Mouse (Mus musculus) liver, embryonic 13.5 days (tissue): Measurements from ENCODE around the gene Bmpr1b. TPM values are rescaled to one million over a fixed set of nuclear protein-coding genes. Genes with fewer than 3 reads are reported as not detected.

ENCODE experiments used
- ATAC-seq: fragments of 200-750 bp; cut with Nextera tagmentation; 2 replicates; pipeline ENCODE4 v1.8.0; 2017; ENCODE audit warnings: low read depth, mild to moderate bottlenecking, moderate number of reproducible peaks, moderate library complexity
- DNase-seq: peaks from one replicate; pipeline ENCODE4 v3.0.0; 2022
- H3K27ac ChIP-seq: fragments of 300-500 bp; sonication (generic); 2 replicates; pipeline ENCODE4 v1.5.1; 2015; ENCODE audit warnings: moderate library complexity, mild to moderate bottlenecking, inconsistent platforms
- H3K27me3 ChIP-seq: fragments of 300-500 bp; sonication (generic); 2 replicates; pipeline ENCODE4 v1.6.1; 2015; ENCODE audit warnings: mild to moderate bottlenecking, inconsistent platforms
- H3K36me3 ChIP-seq: fragments of 300-500 bp; sonication (generic); 2 replicates; pipeline ENCODE4 v1.6.1; 2015; ENCODE audit warnings: mild to moderate bottlenecking, inconsistent platforms
- H3K4me1 ChIP-seq: fragments of 300-500 bp; sonication (generic); replicated peaks from 2 replicates; pipeline ENCODE4 v1.6.1; 2015; ENCODE audit warnings: inconsistent platforms
- H3K4me2 ChIP-seq: fragments of 300-500 bp; sonication (generic); 2 replicates; pipeline ENCODE4 v1.6.1; 2015; ENCODE audit warnings: inconsistent platforms, mild to moderate bottlenecking, moderate library complexity
- H3K4me3 ChIP-seq: fragments of 300-500 bp; sonication (generic); replicated peaks from 2 replicates; pipeline ENCODE4 v1.5.1; 2015; ENCODE audit warnings: mild to moderate bottlenecking, inconsistent platforms
- H3K9ac ChIP-seq: fragments of 300-500 bp; sonication (generic); 2 replicates; pipeline ENCODE4 v1.6.1; 2015; ENCODE audit warnings: mild to moderate bottlenecking, inconsistent platforms
- H3K9me3 ChIP-seq: fragments of 300-500 bp; sonication (generic); replicated peaks from 2 replicates; pipeline ENCODE4 v1.6.1; 2016; ENCODE audit warnings: inconsistent platforms
- WGBS: fragments of 180-500 bp; shearing (Covaris S2); methylation state at CpG from one replicate; pipeline ENCODE4 v1.1.7; 2015; ENCODE audit not compliant: insufficient replicate concordance; 5-methylcytosine and 5-hydroxymethylcytosine counted together
- polyA plus RNA-seq: library from polyadenylated mRNA; unstranded; fragments of >200 nt; fragmentation: Nextera tagmentation; extraction: Ambion mirVana; gene quantifications from 2 replicates; pipeline ENCODE4 v1.2.1, GENCODE M21; 2015

Bmpr1b gene
- polyA plus RNA-seq, 1 experiment from 2014 or later = 0.18 TPM

- DNase-seq = no peak
- Histone ChIP-seq H3K36me3 (no peaks in the 10 kb centered on the region), H3K4me1 (no peaks in the 10 kb centered on the region), H3K4me3 (no peak overlapping the region), H3K27ac (no peak overlapping the region), H3K9ac (no peak overlapping the region), H3K27me3 (peaks cover 19% of the 10 kb centered on the region), H3K4me2 (no peak overlapping the region), H3K9me3 (no peaks in the 10 kb centered on the region)
- WGBS = 24% methylated on average over 9 of the region's 9 CpGs
- no peak for ATAC-seq
These were observed 4.2 kb downstream of the Bmpr1b start for GRCm38 (mm10) chr3:142164981-142165380.

DNA sequence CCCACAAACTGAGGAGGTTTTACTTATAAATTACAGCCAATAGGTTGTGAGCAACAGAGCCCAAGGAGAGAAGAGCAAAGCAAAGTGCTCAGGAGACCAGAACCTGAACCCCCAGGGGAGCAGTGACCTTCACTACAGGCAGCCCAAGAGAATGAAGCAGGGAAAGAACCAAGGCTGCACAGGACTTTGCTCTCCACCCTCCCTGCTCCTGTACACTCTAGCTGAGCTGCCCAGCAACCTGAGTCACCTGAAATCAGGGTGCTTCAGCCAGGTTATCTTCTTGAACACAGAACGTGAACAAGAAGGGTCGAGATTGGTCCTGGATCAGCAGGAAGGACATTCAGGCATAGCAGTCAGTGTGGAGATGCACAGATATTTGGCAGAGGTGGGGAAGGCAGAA lies 5.3 kb downstream of the Bmpr1b start:
- DNase-seq (no peak), ATAC-seq (no peak)
- Histone ChIP-seq H3K36me3 (no peaks in the 10 kb centered on the region), H3K27ac (no peak overlapping the region), H3K9me3 (no peaks in the 10 kb centered on the region), H3K4me3 (no peak overlapping the region), H3K4me2 (no peak overlapping the region), H3K9ac (no peak overlapping the region), H3K4me1 (no peaks in the 10 kb centered on the region), H3K27me3 (peaks cover 8% of the 10 kb centered on the region)
- WGBS = 42% methylated on average over 2 of the region's 2 CpGs

GRCm38 (mm10) chr3:142161405-142161804 lies 7.8 kb downstream of the Bmpr1b start:
- Histone ChIP-seq H3K27ac (no peak overlapping the region), H3K4me2 (no peak overlapping the region), H3K9ac (no peak overlapping the region), H3K4me1 (no peaks in the 10 kb centered on the region), H3K27me3 (no peaks in the 10 kb centered on the region), H3K36me3 (no peaks in the 10 kb centered on the region), H3K9me3 (no peaks in the 10 kb centered on the region), H3K4me3 (no peak overlapping the region)
- DNase-seq = no peak
- ATAC-seq = no peak
- 70% methylated on average over 3 of the region's 3 CpGs for WGBS

- DNase-seq (no peak), ATAC-seq (no peak)
- H3K4me1 ChIP-seq = no peaks in the 10 kb centered on the region
- H3K9ac ChIP-seq = no peak overlapping the region
- no peak overlapping the region for H3K27ac ChIP-seq
- WGBS = 69% methylated on average over 5 of the region's 5 CpGs
- no peak overlapping the region for H3K4me2 ChIP-seq
- H3K36me3 ChIP-seq = no peaks in the 10 kb centered on the region
- H3K9me3 ChIP-seq = no peaks in the 10 kb centered on the region
- no peak overlapping the region for H3K4me3 ChIP-seq
- no peaks in the 10 kb centered on the region for H3K27me3 ChIP-seq
These were observed 17.2 kb downstream of the Bmpr1b start for GRCm38 (mm10) chr3:142151980-142152379.

DNA sequence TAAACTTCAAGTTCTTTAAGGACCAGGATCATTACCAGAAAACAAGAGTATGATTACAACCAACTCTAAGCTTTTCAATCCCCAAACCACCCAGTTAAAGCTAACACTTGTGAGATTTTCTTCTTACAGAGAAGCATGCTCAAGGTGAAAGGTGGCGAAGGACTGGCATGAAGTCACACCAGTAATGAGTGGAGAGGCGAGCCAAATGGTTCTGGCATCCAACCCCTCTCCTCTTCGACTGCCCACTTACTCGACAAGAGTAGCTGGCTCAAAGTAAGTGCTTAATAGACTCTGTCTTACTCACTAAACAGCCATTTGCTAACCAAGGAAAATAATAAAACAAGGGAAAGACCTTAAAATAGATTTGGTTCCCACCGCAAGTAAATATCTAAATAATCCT lies 30.4 kb downstream of the Bmpr1b start:
- Histone ChIP-seq H3K9ac (no peak overlapping the region), H3K4me3 (no peak overlapping the region), H3K9me3 (peaks cover 4% of the 10 kb centered on the region; the same call in 1 of the 2 replicates), H3K27me3 (no peaks in the 10 kb centered on the region), H3K36me3 (no peaks in the 10 kb centered on the region), H3K4me1 (no peaks in the 10 kb centered on the region), H3K4me2 (no peak overlapping the region), H3K27ac (no peak overlapping the region)
- DNase-seq (no peak), ATAC-seq (no peak)
- WGBS = 64% methylated on average over 5 of the region's 5 CpGs

DNA sequence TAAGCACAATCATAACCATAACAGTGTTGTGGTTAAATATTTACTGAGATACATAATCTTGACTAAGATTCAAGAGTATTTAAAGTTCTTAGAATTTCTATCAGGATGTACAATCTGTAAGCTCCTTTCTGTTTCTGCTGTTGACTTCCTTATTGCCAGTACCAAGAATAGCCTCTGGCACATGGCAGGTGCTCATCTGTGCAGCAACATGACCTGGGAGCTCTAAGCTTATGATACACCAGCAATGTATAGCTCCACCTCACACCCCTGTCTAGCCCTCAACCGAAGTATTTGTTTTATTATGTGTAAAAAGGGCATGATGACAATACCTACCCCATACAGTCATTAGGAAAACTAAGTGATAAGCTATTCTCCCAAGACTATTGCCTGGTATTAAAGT lies 42.8 kb downstream of the Bmpr1b start:
- 49% methylated on average over 1 of the region's 1 CpGs for WGBS
- Histone ChIP-seq H3K4me2 (no peak overlapping the region), H3K9ac (no peak overlapping the region), H3K4me3 (no peak overlapping the region), H3K27me3 (no peaks in the 10 kb centered on the region), H3K36me3 (no peaks in the 10 kb centered on the region), H3K4me1 (no peaks in the 10 kb centered on the region), H3K27ac (no peak overlapping the region), H3K9me3 (no peaks in the 10 kb centered on the region)
- ATAC-seq = no peak
- no peak for DNase-seq

- Histone ChIP-seq H3K4me3 (no peak overlapping the region), H3K4me1 (no peaks in the 10 kb centered on the region), H3K36me3 (no peaks in the 10 kb centered on the region), H3K27ac (no peak overlapping the region), H3K9ac (no peak overlapping the region), H3K9me3 (no peaks in the 10 kb centered on the region), H3K27me3 (no peaks in the 10 kb centered on the region), H3K4me2 (no peak overlapping the region)
- DNase-seq (no peak), ATAC-seq (no peak)
- WGBS = 63% methylated on average over 2 of the region's 2 CpGs
These were observed 43.7 kb downstream of the Bmpr1b start for GRCm38 (mm10) chr3:142125556-142125955.

DNA sequence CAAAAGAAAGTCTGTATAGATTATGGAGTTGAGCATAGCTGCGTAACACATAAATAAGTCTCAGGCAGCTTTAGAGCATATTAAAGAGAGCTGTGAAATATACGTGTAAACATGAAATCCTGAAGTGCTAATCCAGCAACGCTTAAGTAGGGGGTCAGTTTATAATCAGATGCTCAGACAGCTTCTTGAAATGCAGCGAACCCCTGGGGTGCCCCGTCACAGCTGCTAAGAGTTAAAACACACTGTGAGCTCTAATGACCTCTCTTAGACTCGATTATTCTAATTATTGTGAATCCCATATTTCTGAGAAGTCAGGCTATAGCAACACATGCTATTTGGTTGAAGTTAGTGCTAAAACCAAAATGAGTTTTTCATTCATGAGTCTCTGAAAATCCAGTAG lies 45.0 kb downstream of the Bmpr1b start:
- WGBS = 48% methylated on average over 6 of the region's 6 CpGs
- Histone ChIP-seq H3K27ac (no peak overlapping the region), H3K9ac (no peak overlapping the region), H3K4me3 (no peak overlapping the region), H3K9me3 (no peaks in the 10 kb centered on the region), H3K36me3 (no peaks in the 10 kb centered on the region), H3K4me1 (no peaks in the 10 kb centered on the region), H3K27me3 (no peaks in the 10 kb centered on the region), H3K4me2 (no peak overlapping the region)
- ATAC-seq (no peak), DNase-seq (no peak)

- Histone ChIP-seq H3K9me3 (no peaks in the 10 kb centered on the region), H3K27me3 (no peaks in the 10 kb centered on the region), H3K4me3 (no peak overlapping the region), H3K36me3 (no peaks in the 10 kb centered on the region), H3K9ac (no peak overlapping the region), H3K27ac (no peak overlapping the region), H3K4me2 (no peak overlapping the region), H3K4me1 (no peaks in the 10 kb centered on the region)
- no peak for DNase-seq
- WGBS = 60% methylated on average over 5 of the region's 5 CpGs
- ATAC-seq = no peak
These were observed 46.8 kb downstream of the Bmpr1b start for GRCm38 (mm10) chr3:142122376-142122775.

DNA sequence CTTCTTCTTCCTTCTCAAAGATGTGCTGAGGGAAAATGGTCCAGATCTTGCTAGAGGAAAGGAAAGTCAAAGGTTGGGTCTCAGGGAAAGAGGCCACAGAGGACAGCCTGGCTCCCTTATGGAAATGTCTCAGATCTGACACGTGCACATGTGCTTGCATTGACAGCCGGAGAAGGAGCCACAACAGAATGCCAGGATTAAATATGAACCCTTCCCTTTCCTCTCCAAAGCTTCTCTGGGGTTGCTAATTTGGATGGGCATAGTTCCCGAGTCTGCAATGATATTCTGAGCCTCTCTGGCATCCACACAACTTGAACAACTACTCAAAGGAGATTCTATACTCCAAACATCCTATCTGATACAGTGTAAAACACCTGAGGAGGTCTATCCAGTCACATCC lies 48.4 kb downstream of the Bmpr1b start:
- Histone ChIP-seq H3K4me3 (no peak overlapping the region), H3K4me1 (no peaks in the 10 kb centered on the region), H3K4me2 (no peak overlapping the region), H3K9ac (no peak overlapping the region), H3K27me3 (no peaks in the 10 kb centered on the region), H3K9me3 (no peaks in the 10 kb centered on the region), H3K36me3 (no peaks in the 10 kb centered on the region), H3K27ac (no peak overlapping the region)
- DNase-seq = no peak
- no peak for ATAC-seq
- WGBS = 60% methylated on average over 3 of the region's 3 CpGs

GRCm38 (mm10) chr3:142114762-142115316 lies 54.4 kb downstream of the Bmpr1b start:
- Histone ChIP-seq H3K4me2 (no peak overlapping the region), H3K36me3 (no peaks in the 10 kb centered on the region), H3K27me3 (no peaks in the 10 kb centered on the region), H3K4me1 (no peaks in the 10 kb centered on the region), H3K9me3 (no peaks in the 10 kb centered on the region), H3K27ac (no peak overlapping the region), H3K4me3 (no peak overlapping the region), H3K9ac (no peak overlapping the region)
- no peak for DNase-seq
- ATAC-seq = no peak
- 44% methylated on average over 6 of the region's 6 CpGs for WGBS

- no peaks in the 10 kb centered on the region for H3K9me3 ChIP-seq
- WGBS = 64% methylated on average over 3 of the region's 3 CpGs
- H3K4me3 ChIP-seq = no peak overlapping the region
- H3K4me2 ChIP-seq = no peak overlapping the region
- no peak overlapping the region for H3K27ac ChIP-seq
- no peaks in the 10 kb centered on the region for H3K4me1 ChIP-seq
- H3K27me3 ChIP-seq = no peaks in the 10 kb centered on the region
- no peaks in the 10 kb centered on the region for H3K36me3 ChIP-seq
- no peak for DNase-seq
- no peak for ATAC-seq
- H3K9ac ChIP-seq = no peak overlapping the region
These were observed 55.0 kb downstream of the Bmpr1b start for GRCm38 (mm10) chr3:142114190-142114589.
